Mouse (Mus musculus): ENCODE measurements at regions not wholly inside any gene's neighbourhood (a gene's known extent, or its start where the extent isn't known, plus 50 kb on each side); places are given as distances from the start of the nearest gene placed in this dataset.

DNA sequence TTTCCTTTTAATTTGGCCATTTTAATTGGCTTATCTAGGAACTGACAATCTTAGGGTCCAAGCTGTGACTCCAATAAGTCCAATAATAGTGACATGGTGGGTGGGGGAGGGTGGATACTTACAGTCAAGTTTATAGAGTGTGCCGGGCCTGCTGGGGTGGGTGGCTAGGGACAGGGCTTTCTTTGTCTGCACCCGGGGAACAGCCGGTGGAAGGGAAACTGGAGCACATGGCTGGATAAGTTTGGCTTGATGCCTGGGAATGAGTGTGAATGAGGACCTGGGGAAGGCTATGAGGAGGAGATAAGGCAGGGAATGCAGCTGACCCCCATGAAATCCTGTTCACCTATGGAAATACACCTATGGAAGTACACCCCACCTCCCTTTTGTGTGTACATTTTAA, 81.7 kb upstream of the Cers4 start:
- intact Hi-C loops (cut with DNase I), result loop anchor here (5.0 kb wide), 3 partner anchors 81 to 176 kb away; partner anchors contain the start of gene Cers4
- peak in 1 of 2 experiments; percentile 44 for DNase-seq (ENCODE audit: low spot score in 2 of 2)

DNA sequence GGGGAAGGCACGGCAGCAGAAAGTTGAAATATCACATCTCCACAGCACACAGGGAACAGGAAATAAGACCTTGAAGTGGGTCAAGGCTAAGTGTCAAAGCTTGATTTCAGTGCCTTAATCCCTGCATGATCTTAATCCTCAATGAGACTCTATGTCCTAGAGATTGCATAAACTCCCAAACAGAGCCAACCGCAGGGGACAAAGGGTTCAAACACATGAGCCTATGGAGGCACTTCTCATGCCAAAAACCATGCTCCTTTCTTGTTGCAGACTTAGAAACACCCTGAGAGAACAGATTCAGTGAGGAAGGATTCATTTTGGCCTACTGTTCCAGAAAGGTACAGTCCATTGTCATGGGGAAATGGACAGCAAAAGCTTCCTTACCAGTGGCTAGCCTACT, 81.0 kb upstream of the Cers4 start:
- intact Hi-C loops (cut with DNase I), result loop anchor here (5.0 kb wide), 3 partner anchors 80 to 175 kb away; partner anchors contain the start of gene Cers4
- no peak for DNase-seq (ENCODE audit: low spot score in 2 of 2)

- DNase-seq (ENCODE audit: low spot score in 2 of 2), result peak; percentile 45 to 84
- intact Hi-C loops (cut with DNase I), result loop anchor here (5.0 kb wide), 3 partner anchors 79 to 174 kb away; partner anchors contain the start of gene Cers4
Observed at GRCm38 (mm10) chr8:4413206-4413605, 79.6 kb upstream of the Cers4 start.

DNA sequence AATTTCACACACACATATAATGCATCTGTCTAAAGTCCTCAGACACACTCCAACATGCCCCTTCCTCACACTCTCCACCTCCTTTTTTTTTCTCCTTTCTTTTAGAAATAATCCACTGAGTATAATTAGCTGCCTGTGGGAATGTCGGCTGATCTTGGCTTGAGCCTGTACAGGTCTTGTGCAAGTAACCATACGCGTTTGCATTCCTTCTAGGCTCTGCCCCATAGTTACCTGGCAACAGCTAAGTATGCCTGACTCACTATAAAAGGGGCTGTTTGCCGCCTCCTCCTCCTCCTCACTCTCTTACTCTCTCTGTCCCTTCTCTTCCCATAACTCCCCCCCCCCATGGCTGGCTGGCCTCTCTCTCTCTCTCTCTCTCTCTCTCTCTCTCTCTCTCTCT, 79.1 kb upstream of the Cers4 start:
- intact Hi-C loops (cut with DNase I), result loop anchor here (5.0 kb wide), 3 partner anchors 79 to 174 kb away; partner anchors contain the start of gene Cers4
- peak; percentile 28 to 68 for DNase-seq (ENCODE audit: low spot score in 2 of 2)

- DNase-seq (ENCODE audit: low spot score in 2 of 2), result no peak
- intact Hi-C loops (cut with DNase I), result no loop called here
Observed at GRCm38 (mm10) chr8:4417141-4417540, 75.7 kb upstream of the Cers4 start.

DNA sequence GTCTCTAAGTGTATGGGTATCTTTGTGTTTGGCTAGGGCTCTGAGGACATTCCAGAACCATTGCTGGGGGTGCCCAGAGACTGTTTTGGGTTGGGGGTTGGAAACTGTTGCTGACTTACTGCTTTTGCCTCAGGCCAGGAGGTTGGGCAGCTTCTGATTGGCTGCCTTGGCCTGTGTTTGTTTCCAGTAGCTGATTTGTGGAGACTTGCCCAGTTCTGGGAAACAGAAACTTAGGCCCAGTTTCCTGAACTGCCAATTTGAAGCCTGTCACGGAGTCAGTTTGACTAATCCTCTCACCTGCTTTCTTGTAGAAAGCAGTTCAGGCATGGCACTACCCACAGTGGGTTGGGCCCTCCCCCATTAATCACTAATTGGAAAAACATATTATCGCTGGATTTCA, 59.7 kb upstream of the Cers4 start:
- DNase-seq (ENCODE audit: low spot score in 2 of 2), result no peak
- intact Hi-C loops (cut with DNase I), result no loop called here

DNA sequence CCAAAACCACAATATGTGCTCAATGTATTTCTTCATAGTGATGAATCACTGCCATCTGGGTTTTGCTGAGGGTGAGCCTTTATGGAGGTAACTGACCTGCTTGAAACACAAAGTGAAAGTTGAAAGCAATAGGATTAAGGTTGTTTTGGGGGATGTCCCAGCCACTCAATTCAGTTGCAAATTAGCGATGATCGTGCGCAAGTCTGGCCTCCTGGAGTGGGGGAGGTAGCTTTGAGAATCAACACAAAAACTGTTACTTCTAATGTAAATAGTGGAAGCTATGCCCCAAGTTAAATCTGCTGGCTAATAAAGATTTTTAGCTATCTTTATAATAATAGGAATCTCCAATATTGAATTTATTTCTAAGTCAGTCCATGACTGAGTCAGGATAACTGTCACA, 56.3 kb upstream of the Cers4 start:
- intact Hi-C loops (cut with DNase I), result no loop called here
- no peak for DNase-seq (ENCODE audit: low spot score in 2 of 2)

All from left cerebral cortex, postnatal 14 days (tissue).